ENCODE assay signal across 9 mouse cellular contexts in genomic region chr17:5977921-5978504, GRCm38 (mm10). TPM values are rescaled to one million over a fixed set of nuclear protein-coding genes. Genes with fewer than 3 reads are reported as not detected.
DNase-seq lines count a peak whose midpoint lies in the region; ATAC-seq and TF ChIP-seq lines count a peak whose summit lies in the region.
"Had no signal": no experiment of that assay in that cellular context is flagged by ENCODE, and none has a peak within 500 bp of the region (broad histone marks: within the 10 kb centered on the region; RNA-seq: fewer than 3 reads in every experiment).

No protein-coding gene starts in this region.

- peak overlapping the region; percentile 19 for H3K9ac ChIP-seq in heart, adult 2 months (ENCODE audit: low read depth, low read length)
- peak overlapping the region; percentile 5 for H3K9ac ChIP-seq in ES-Bruce4 (ENCODE audit: low read depth, poor library complexity, severe bottlenecking)
- no peak overlapping the region for H3K9ac ChIP-seq in lung, postnatal 0 days (replicated peaks; ENCODE audit: low read depth)

- intact Hi-C loops in heart, adult 2 months (cut with DNase I) = loop anchor here (1.0 to 5.0 kb wide), 3 partner anchors 27 to 39 kb away; partner anchors contain the start of gene Synj2

- peak in 1 of 2 experiments; percentile 30 for DNase-seq in heart, adult 2 months
- DNase-seq in heart, adult 8-10 months (ENCODE audit: low spot score) = no peak
- DNase-seq in lung, postnatal 0 days (ENCODE audit: low spot score) = peak; percentile 58
- DNase-seq in thymus, postnatal 10 days (ENCODE audit: low spot score in 2 of 2) = no peak
- DNase-seq in thymus, postnatal 0 days (ENCODE audit: low spot score) = no peak
- DNase-seq in MN1 (ENCODE audit: low spot score) = no peak
- DNase-seq: thymus, adult 2 months had no signal

- no peaks in the 10 kb centered on the region for H3K79me2 ChIP-seq in heart, adult 2 months (replicated peaks; ENCODE audit: control insufficient read depth, insufficient read depth, low read length)

- no peaks in the 10 kb centered on the region for H3K9me3 ChIP-seq in ES-Bruce4 (replicated peaks; ENCODE audit: control insufficient read depth, insufficient read depth, low read length, poor library complexity, severe bottlenecking)
- H3K9me3 ChIP-seq in lung, postnatal 0 days (ENCODE audit: low read length) = no peaks in the 10 kb centered on the region

- no peak for TF ChIP-seq POLR2A in heart, adult 2 months (IDR thresholded peaks at IDR 0.05; ENCODE audit: insufficient read depth, low read depth, low read length)
- no peak for TF ChIP-seq POLR2A in ES-Bruce4 (IDR thresholded peaks at IDR 0.05; ENCODE audit: insufficient read depth, low read length)
- no peak for TF ChIP-seq POLR2A in embryonic fibroblast, embryonic 13.5 days (IDR thresholded peaks at IDR 0.05; ENCODE audit: low read depth, low read length)

- H3K4me3 ChIP-seq in heart, adult 2 months = peak overlapping the region; percentile 7; the same call in 1 of the 2 replicates
- H3K4me3 ChIP-seq in ES-Bruce4 (ENCODE audit: low read depth, low read length) = no peak overlapping the region
- no peak overlapping the region for H3K4me3 ChIP-seq in embryonic fibroblast, embryonic 13.5 days (ENCODE audit: insufficient read depth, low read length)
- no peak overlapping the region for H3K4me3 ChIP-seq in lung, postnatal 0 days (ENCODE audit: low read depth, low read length)

- H3K27ac ChIP-seq in heart, adult 2 months = peak overlapping the region; percentile 88
- H3K27ac ChIP-seq in ES-Bruce4 (ENCODE audit: insufficient read depth, low read length) = peak overlapping the region; percentile 90
- H3K27ac ChIP-seq in embryonic fibroblast, embryonic 13.5 days (ENCODE audit: insufficient read depth, low read length) = peak overlapping the region; percentile 84
- peak overlapping the region; percentile 20 for H3K27ac ChIP-seq in lung, postnatal 0 days (ENCODE audit: low read length)

- H3K36me3 ChIP-seq in heart, adult 2 months (ENCODE audit: control insufficient read depth, insufficient read depth, low read length) = peaks cover 3% of the 10 kb centered on the region; the same call in 1 of the 2 replicates
- no peaks in the 10 kb centered on the region for H3K36me3 ChIP-seq in ES-Bruce4 (ENCODE audit: control insufficient read depth, insufficient read depth, low read length, poor library complexity, severe bottlenecking)
- no peaks in the 10 kb centered on the region for H3K36me3 ChIP-seq in lung, postnatal 0 days (ENCODE audit: insufficient read depth, low read length)

- TF ChIP-seq CTCF in heart, adult 2 months (IDR thresholded peaks at IDR 0.05) = 0 out of 2 replicates have a peak, but pooled peaks have one; percentile 3
- TF ChIP-seq CTCF in ES-Bruce4 (IDR thresholded peaks at IDR 0.05; ENCODE audit: low read depth, low read length) = no peak
- no peak for TF ChIP-seq CTCF in embryonic fibroblast, embryonic 13.5 days (IDR thresholded peaks at IDR 0.05; ENCODE audit: borderline replicate concordance, insufficient read depth, low read length)
- no peak for TF ChIP-seq CTCF in lung, postnatal 0 days (IDR thresholded peaks at IDR 0.05)

- TF ChIP-seq EP300 in heart, adult 2 months (IDR thresholded peaks at IDR 0.05; ENCODE audit: insufficient read depth, low read depth, low read length) = no peak
- peak; percentile 76 for TF ChIP-seq EP300 in ES-Bruce4 (IDR thresholded peaks at IDR 0.05; ENCODE audit: insufficient read depth, low read depth, low read length)
- no peak for TF ChIP-seq EP300 in lung, postnatal 0 days (IDR thresholded peaks at IDR 0.05)

- peaks cover 31% of the 10 kb centered on the region for H3K4me1 ChIP-seq in heart, adult 2 months (ENCODE audit: control insufficient read depth, insufficient read depth, low read length)
- H3K4me1 ChIP-seq in ES-Bruce4 (ENCODE audit: control insufficient read depth, insufficient read depth, low read length) = peaks cover 10% of the 10 kb centered on the region
- H3K4me1 ChIP-seq in embryonic fibroblast, embryonic 13.5 days (ENCODE audit: control insufficient read depth, insufficient read depth, low read length) = peaks cover 23% of the 10 kb centered on the region
- H3K4me1 ChIP-seq in lung, postnatal 0 days (ENCODE audit: insufficient read depth, low read depth, low read length) = peaks cover 17% of the 10 kb centered on the region; the same call in 1 of the 2 replicates

- H3K27me3 ChIP-seq in heart, adult 2 months (ENCODE audit: control insufficient read depth, insufficient read depth, low read length) = no peaks in the 10 kb centered on the region
- no peaks in the 10 kb centered on the region for H3K27me3 ChIP-seq in ES-Bruce4 (ENCODE audit: control insufficient read depth, insufficient read depth, low read length, poor library complexity, severe bottlenecking)
- H3K27me3 ChIP-seq in lung, postnatal 0 days (replicated peaks; ENCODE audit: insufficient read depth, low read length) = no peaks in the 10 kb centered on the region

- WGBS in heart, adult 2 months = 36% methylated on average over 8 of the region's 8 CpGs
- WGBS in lung, postnatal 0 days = 49% methylated on average over 8 of the region's 8 CpGs

- 0 out of 2 replicates have a peak overlapping the region, but pooled peaks have one; percentile 0 for H3K4me2 ChIP-seq in lung, postnatal 0 days (replicated peaks; ENCODE audit: low read depth, low read length)

- 0 out of 2 replicates have a peak, but pooled peaks have one; percentile 5 for ATAC-seq in lung, postnatal 0 days

RNA-seq across cellular contexts. Expression of gene Synj2, which starts 36.9 kb away (rescaled TPM):
- 10 to 100 TPM; 43.7 to 58.1 TPM for total RNA-seq in heart, adult 2 months (2021)
- 21.2 and 25.8 TPM in 2 replicates for polyA plus RNA-seq in heart, adult 2 months (2012; rRNA removed)
- 10 to 100 TPM; 59.2 to 67.8 (median 64.1) TPM for total RNA-seq in heart, adult 8-10 months (2022)
- polyA plus RNA-seq in ES-Bruce4 (2011; ENCODE audit: insufficient read depth, insufficient read length, low read depth, missing spikeins) = 7.6 and 11.3 TPM in 2 replicates
- 19.9 and 22.1 TPM in 2 replicates for polyA plus RNA-seq in embryonic fibroblast, embryonic 13.5 days (2011; ENCODE audit: insufficient read length, low read depth, missing spikeins)
- polyA plus RNA-seq in lung, postnatal 0 days (2015; fragmentation: Nextera tagmentation; extraction: Ambion mirVana) = 1.8 and 2.1 TPM in 2 replicates
- 4.2 and 4.5 TPM in 2 replicates for polyA plus RNA-seq in thymus, postnatal 0 days (2015; fragmentation: Nextera tagmentation; extraction: Ambion mirVana)

Comparison
In these comparisons a context has a peak if more than half of its experiments do, and no peak if none do; other contexts are left out.
1. H3K27ac ChIP-seq: peak in every context shown above with its lines; median percentile 90 in ES-Bruce4; 88 in heart, adult 2 months; 84 in embryonic fibroblast, embryonic 13.5 days; 20 in lung, postnatal 0 days.